Mouse (Mus musculus): ENCODE data around the gene Ildr1.

The Ildr1 gene

DNA sequence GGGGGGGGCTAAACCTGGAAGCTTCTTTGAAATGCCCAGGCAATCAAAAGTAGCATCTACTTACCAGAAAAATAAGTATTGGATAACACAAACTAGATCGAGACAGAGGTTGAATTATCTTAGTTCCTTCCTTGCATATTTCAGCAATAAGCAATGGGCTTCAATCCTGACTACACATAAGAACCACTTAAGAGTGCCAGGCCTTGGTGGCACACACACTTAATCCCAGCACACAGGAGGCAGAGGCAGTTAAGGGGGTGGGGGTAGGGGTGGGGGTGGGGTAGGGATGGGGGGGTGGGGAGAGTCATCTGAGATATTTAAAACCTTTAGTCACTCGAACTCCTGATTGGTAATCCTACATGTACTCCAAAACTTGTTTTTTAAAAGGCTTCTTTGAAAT, 77.5 kb downstream of the Ildr1 start:
- DNase-seq (ENCODE audit: low read depth, low spot score) = no peak

DNA sequence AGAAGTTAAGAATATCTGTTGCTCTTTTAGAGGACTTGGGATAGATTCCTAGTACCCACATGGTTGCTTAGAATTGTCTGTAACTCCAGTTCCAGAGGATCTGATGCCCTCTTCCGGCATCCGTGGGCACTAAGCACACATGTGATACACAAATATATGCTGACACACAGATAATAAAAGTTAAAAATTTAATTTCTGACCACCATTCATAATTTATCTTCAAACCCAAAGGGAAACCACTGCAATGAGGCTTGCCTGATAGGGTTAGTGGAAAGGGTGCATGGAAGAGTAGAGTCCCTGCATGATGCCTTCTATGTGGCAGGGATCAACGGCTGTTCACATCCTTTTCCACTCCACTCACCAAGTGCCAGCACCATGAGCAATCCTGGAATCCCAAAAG, 77.9 kb downstream of the Ildr1 start:
- no peak for DNase-seq (ENCODE audit: low read depth, low spot score)

GRCm38 (mm10) chr16:36772996-36773395, 79.2 kb downstream of the Ildr1 start:
- no peak for DNase-seq (ENCODE audit: low read depth, low spot score)

GRCm38 (mm10) chr16:36775658-36776057, 81.9 kb downstream of the Ildr1 start:
- DNase-seq (ENCODE audit: low read depth, low spot score) = no peak
